Mouse (Mus musculus): ENCODE results near the gene Pou4f1.
"Not testable (repeated sequence)": the region's sequence is repeated elsewhere in the genome, so short reads cannot be mapped to it uniquely, and the experiment has no call there.

Pou4f1 gene

DNA sequence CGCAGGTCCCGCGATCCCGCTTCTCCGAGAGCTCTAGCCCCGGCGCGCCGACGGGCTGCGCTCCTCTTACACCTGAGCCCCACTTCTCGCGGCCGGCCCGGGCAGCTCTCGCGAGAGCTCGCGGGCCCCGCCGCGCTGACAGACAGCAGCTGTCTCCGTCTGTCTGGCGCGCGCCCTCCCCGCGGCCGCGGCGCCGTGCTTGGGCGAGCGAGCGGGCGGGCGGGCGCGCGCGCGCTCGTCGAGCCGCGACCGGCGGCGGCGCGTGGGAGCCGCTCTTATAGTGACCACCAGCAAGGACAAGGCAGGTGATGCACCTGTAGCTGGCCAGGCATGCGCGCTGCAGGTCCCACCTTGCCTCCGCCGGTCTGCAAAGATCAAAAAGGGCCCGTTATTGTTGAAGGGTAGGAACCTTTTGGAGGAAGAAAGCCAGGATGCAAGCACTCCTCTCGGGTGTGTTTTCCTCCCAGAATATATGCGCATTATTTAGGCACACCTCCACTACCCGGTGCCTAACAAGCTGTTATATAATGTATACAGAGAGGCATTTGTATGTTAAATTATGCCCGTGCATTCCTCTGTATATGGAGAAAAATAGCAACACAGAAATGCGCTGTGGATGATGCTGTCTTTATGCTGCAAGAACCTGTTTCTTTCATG lies at the start of gene Pou4f1:
Gene Pou4f1, minus strand, starts transcription at position 34 of the 657 bp plus-strand sequence.
- peak in 1 of 2 experiments; percentile 23 for DNase-seq

DNA sequence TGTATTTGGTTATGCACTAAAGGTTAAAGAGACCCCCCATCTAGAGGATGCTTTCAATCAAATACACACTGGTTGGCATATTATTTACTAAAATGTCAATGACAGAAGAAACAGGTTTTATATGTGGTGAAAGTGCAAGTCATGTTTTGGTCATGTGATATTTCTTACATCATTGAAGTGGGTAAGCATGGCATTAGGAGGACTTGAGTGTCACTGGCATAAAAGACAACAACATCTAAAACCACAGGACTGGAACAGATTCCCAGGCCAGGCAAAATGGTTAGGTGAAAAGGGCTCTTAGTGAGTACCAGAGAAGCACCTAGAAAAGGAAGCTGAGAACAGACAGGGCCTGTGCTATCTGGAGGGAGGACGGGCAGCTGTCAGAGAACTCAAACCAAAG lies 43.9 kb upstream of the Pou4f1 start:
- no peak for DNase-seq

DNA sequence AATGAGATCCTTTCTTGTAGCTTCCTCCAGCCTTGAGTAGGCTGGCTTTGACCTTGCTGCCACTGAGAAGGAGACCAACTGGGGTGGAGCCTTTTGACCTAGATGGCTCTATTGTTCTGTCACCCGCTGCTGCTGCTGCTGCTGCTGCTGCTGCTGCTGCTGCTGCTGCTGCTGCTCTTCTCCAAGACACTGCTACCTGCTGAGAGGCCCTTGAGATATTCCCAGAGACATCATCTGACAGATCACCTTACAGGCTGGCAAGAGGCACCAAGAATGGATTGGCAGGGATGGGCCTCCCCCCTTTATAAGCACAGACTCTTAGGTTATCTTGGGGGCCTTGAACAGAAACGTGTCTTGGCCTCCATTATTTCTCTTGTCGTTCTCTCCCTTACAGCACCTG lies 35.0 kb upstream of the Pou4f1 start:
- DNase-seq = not testable (repeated sequence)

DNA sequence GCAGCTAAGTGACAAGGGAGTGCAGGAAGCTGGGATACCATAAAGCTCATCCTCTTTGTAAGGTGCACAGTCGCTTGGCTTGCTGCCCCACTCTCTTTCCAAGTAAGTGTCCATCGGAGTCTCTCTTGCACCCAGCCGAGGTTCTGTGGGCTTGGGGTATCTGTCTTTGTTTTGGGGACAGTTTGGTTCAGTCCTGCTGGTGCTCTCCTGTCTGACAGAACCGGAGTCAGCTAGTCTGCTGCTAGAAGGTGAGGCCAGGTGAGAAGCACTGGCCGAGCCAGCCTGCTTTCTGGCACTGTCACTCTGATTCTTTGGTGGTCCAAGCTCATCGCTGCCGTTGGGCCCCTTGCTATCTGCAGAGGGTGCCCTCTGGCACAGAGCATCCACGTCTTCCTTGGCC lies 12.0 kb upstream of the Pou4f1 start:
- no peak for DNase-seq

DNA sequence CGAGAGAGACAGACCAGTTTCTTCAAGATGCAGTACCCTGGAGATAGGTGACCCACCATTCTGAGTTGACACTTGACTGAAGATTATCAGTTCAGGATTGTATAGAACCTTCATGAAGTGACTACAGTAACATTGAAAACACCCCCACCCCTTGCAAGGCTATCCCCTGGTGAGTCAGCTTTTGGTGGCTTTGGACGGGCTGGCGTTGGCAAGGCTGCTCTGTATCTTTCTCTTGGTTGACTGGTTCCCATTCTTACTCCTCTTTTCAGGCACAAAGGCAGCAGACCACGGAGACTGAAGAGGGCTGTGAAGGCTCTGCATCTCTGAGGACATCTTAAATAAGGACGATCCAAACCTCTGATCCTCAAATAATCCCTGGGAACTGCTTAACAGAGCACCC lies 10.8 kb upstream of the Pou4f1 start:
- no peak for DNase-seq

DNA sequence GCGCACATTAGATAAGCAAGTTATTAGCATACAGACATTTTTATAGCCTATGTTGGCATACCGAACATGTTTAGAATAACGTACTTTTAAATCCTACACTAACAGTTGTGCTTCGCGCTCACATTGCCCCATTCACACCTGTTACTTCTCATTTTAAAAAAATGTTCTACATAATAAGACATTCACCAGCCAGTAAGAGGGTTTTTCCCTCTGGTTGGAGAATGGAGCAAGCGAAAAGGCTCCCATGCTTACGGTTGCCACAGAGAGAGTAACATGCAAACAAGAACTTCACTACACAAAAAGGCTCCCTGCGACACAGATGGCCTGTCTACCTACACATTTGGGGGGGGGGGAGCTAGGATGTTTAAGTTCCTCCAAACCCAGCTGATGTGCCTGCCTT lies 9.8 kb upstream of the Pou4f1 start:
- DNase-seq = no peak

DNA sequence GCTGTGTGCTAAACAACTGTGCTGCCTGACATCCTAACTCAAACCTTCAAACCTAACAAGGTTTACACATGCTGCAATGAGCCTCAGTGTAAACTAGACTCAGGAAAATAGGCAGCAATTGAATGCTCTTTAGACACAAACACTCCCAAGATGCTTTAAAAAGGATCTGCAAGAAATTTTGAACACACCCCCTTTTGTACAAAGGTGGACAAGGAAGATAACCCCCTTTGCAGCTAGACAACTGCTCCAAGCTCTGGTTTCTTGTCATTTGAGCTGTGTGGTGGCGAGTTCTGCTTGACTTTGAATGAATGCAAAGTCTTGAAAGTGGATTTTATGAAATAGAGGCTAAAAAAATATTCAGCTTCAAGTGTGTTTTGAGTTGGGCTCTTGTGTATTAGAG lies 7.6 kb upstream of the Pou4f1 start:
- DNase-seq = no peak

DNA sequence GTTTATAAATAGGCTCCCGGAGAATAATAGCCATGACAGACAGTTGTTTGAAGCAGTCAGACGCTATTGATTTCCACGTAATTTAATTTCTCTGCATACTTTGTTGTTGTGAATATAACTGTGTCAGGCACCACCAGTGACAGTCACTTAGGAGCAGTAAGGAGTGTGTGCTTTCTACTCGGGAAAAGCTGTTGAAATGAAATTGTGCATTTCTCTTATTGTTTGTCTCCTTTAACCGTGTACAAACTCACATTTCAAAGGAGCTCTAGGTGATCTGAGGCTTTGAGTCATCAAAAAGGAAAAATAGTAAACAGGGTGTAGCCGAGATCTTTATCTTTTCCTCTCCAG lies 798 bp upstream of the Pou4f1 start:
- no peak for DNase-seq

DNA sequence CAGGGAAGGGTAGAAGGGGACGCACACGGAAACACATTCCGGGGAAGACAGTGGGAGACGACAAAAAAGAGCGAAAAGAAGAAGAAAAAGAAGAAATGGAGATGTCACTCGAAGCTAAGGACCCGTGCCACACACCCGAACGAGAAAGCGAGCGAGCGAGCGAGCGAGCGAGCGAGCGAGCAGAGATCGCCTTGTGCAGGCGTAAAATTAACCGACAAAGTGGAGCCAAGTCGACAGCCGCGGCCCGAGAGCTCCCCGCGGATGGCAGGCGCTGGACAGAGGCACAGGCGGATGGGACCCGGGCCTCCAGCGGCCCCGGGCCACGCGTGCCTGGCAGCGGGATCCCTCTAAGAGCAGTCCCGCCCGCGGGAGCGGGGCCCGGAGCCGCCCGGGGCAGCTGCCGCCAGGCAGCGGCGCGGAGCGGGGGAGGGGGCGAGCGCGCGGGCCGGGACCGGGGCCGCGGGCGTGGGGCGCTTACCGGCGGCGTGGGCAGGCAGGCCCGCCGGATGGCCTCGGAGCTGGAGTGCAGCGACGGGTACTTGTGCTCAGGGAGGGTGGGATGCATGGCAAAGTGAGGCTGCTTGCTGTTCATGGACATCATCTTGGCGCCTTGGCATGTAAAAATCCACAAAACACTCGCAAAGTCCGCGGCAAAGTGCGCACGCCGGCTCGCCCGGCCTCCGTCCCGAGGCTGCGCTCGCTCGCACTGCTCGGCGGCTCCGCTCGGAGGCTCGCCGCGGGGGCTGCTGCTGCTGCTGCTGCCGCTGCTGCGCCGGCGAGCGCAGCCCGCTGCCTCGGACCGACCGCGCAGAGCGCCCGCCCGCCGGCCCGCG lies 450 bp downstream of the Pou4f1 start:
- DNase-seq = no peak

DNA sequence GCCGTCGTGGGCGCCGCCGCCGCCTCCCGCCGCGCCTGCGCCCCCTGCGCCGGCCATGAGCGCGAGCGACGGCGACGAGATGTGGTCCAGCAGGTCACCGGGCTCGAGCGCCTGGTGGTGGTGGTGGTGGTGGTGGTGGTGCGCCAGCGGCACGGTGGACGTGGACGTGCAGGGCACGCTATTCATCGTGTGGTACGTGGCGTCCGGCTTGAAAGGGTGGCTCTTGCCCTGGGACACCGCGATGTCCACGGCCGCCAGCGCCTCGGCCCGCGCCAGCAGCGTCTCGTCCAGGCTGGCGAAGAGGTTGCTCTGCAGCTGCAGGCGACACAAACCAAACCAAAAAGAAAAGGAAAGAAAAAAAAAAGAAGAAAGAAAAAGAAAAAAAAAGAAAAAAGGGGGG lies 1.2 kb downstream of the Pou4f1 start:
- no peak for DNase-seq

DNA sequence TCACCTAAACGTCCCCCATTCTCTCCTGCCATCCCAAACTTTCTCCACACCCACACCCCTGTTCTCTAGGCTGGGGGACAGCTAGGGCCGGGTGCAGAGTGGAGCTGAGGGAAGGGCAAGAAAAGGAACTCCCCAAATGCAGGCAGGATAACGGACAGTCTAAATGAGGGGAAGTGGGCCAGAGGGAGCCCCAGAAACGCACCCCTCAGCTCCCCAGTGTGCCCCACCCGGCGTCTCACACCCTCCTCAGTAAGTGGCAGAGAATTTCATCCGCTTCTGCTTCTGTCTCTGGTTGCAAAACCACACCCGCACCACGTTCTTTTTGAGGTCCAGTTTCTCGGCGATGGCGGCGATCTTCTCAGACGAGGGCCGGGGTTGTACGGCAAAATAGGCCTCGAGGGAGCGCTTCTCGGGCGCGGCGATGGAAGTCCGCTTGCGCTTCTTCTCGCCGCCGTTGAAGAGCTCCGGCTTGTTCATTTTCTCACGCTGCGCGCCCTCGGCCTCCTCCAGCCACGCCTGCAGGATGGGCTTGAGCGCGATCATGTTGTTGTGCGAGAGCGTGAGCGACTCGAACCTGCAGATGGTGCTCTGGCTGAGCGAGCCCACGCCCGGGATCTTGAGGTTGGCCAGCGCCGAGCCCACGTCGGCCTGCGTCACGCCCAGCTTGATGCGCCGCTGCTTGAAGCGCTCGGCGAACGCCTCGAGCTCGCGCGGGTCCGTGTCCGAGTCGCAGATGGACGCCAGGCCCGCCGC lies 2.1 kb downstream of the Pou4f1 start:
- DNase-seq = no peak

DNA sequence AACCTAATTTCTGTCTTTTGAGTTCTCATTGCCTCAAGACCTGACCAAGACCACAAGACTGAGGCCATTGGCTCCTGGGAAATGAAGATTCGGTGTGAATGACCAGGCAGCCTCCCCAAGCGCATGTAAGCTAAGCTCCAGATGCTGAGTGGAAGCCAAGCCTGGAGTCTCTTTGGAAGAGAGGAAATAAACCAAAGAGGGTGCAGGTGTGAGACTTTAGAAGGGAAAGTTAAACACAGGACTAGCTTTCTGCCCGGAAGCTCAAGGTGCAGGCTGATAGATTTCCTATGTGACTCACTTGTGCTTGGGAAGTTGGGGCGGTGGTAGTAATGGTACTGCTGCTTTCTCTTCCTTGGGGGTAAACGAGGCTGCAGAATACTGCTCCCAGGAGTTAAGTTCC lies 3.0 kb downstream of the Pou4f1 start:
- no peak for DNase-seq

DNA sequence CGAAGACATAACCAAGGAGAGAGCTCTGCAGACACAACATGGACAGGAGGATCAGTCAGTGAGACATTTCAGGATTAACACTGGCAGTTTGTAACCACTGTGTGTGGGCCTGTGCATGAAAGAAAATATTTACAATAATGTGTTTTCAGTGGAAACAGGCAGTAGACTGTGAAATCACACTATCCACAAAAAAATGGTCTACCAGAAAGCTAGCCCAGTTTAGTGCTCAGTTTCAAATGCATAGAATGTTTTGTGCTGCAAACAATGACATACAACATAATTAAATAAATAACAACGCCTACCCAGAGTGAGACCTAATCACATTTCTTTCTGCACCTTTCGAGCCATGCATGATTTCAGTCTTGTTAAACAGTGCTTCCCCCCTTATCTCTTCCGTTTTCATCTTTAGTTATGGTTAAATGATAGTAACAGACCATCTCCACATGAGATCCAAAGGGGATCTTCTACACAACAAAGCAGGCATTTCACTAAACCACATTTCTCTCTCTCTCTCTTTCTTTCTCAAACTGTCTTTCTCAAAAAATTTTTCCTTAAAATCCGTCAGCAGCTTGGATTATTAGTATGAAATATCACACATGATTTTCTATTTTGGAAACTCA lies 4.1 kb downstream of the Pou4f1 start:
- DNase-seq = no peak

DNA sequence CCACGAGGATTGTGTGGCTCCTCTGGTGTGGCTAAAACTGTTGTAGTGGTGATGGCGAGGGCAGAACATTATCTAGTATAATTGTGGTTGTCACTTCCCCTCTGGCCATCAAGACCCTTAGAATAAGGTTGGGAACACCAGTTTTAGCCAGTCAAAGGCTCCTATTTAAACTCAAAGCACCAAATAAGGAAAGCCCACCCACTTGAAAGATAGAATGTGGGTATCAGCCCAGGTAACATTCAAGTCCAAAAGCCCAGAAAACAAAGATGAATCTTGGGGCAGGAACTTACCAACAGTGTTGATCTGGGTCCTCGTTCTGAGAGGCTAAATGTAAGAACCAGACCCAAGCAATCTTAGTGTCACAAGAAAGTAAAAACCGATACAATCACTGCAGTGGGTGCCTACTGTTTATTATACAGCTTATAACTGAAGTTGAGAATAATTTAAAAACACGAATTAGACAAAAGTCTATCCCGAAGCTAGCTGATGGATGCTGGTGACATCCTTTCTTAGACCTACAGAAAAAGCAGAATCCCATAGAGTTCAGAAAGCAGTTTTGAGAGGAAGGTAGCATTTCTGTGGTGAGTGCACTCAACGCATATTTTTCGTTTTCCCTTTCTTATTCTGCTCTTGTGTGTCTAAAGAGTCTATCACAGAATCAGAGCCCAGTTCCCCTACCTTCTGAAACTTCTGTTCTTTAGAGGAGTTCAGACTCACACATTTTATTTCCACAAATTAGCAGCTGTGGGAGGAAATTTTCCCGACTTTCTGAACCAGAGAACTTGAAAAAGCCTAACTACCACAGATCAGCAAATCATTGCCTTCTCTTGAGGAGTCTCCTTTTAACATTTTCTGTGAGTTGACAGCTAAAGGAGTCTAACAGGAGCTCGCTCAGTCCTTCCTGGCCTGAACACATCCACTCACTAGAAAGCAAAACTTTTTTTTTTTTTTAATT lies 6.2 kb downstream of the Pou4f1 start:
- DNase-seq = peak in 1 of 2 experiments; percentile 11

DNA sequence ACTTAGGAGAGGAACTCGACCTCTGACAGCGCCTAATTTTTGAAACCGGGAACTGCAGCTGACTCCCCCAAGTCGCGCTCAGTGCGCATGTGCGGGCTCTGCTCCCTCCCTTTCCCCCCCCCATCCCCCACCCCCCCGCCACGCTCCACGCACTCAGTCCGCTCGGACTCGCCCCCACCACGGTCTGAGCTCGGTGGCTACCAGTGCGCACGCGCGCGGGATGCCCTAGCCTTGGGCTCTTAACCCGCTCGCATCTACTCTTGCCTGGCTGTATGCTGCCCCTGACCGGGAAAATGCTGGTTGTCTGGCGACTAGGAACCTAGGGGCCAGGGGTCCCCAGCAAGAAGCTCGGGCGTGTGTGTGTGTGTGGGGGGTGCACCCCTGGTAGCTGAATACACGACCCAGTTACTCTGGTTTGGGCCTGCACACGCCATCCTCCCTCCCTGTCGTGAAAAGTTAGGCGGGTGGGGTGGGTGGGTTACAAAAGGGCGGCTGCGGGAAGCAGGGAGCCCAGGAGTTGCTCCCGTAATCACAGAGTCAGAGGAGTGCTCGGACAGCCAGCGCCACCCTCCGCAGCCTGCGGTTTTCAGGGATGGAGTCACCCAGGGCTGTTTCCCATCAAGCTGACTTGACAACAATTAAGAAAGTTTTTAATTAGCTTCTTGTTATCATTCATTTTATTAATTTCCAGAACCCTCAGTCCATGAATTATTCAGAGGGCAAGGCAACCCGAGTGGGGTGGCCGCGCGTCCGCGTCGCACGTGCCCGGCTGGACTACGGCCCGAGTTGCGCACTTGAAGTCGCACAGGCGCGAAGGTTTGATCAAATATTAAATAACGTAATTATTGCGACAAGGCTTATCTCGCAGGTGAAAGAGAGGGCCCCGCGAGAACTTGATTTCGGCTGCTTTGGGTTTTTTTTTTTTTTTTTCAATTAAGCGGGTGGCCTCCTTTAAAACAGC lies 7.2 kb downstream of the Pou4f1 start:
- DNase-seq = peak in 1 of 2 experiments; percentile 11

DNA sequence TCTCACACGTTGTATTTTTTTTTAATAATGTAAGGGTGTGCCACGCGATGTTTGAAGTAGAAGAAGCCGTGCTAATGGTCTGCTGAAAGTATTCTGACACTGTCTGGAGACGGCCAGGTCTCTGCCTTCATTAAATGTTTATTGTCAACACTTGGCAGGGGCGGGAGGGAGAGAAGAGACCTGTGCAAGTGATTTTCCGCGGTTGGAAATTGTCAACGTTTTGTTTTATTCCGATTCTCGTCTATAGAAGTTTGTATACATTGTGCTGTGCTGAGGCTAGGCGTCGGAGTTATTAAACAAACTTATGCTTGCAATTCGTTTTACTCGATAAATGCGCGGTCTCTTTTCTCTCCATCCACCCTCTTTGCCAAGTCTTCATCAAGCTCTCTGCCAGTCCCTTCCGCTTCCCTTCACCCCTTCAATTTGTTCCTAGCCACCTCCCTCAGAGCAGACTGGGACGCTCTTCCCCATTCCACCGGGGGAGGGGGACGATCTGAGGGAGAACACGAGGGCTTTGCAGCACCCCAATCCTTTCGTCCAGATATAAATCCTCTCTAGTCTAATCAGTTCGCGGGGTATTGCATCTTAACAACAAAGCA lies 8.2 kb downstream of the Pou4f1 start:
- DNase-seq = peak in 1 of 2 experiments; percentile 20

DNA sequence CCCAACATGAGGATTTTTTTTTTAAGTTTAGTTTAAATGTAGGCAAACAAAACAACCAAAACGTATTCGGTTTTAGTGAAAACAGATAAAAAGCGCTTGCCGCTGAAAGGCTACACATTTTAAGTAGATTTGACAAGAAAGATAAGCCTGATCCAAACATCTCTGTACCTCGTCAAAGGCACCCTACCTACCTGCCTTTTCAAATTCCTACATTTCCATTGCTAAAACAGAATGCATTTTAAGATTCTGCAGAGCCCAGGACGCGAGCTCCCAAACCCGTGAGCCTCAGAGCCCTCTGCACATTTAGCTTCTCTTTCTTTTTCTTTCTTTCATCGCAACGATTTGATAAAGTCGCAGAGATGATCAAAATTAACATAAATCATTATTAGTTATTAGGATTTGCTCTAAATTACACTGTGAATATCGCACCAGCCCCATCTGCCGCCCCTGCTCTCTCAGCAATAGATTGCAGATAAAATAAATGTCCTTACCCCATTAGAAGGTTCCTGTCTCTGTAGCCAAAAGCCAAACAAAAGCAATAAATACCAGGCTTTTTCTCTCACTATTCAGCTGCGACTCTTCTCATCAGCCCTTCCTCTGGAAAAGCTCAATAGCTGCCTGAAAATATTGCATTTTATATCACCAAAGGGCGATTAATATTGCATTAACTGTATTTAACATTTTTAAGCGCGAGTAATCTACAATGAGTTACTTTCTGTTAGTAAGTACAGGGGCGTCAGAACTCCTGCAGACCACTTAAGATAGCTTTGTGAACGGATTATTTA lies 8.9 kb downstream of the Pou4f1 start:
- peak in 1 of 2 experiments; percentile 16 for DNase-seq

DNA sequence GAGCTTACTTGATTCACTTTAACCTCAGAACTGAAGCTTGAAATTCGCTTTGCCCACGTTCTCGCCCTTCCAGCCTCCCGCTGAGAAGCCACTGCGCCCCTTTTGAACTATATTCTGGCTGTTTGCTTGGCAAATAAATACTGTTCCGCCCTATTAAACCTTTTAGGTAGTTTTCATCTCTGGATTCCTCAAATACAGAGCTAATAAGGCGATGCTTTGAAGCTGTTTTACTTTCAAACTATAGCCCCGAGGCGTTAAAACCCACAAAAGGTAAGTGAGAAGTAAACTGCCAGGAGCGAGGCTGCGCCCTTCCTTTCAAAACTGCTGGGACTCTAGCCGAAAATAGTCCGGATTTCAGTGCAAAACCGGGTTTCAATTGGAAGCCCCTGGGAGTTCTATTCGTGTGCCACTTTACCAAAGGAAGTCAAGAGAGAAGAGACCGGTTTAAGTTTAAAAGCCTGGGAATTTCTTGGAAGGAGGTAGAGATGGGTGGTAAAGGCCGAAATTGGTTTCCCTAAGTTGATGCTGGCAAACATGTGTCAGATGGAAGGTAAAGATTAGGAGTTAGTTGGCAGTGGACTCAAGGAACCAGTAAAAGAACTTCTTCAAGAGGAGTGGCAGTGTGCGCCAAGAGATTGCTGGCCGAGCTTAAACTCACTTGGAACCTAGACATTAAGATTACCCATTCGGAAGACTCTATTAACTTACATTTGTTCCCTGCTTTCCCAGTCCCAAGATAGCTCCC lies 9.7 kb downstream of the Pou4f1 start:
- DNase-seq = peak in 1 of 2 experiments; percentile 13

DNA sequence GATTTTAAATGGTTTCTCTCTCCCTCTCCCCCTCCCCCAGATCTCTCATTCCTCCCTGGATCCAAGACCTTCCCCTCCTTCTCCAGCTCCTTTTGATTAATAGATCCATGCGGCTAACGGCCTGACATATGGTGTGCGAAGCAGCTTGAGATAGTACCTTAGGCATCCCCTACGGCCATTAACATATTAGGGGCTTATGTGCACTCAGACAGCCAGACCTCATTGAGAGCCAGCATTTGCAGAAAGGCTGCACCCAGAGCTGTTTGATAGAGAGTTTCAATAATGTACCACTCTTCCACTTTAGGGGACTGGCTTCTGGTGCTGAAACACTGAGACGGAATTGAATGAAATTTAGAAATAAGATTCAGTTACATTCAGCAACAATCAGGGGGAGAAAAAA lies 10.8 kb downstream of the Pou4f1 start:
- DNase-seq = no peak
